Mouse (Mus musculus) olfactory bulb, adult 2 months (tissue): Measurements from ENCODE around the gene Rbm28.

Experiments used
- CTCF ChIP-seq: fragments of 200-500 bp; IDR thresholded peaks from 2 replicates; pipeline ENCODE4 v1.5.1; 2012; ENCODE audit warnings: low read depth, mild to moderate bottlenecking, low read length, moderate library complexity; ENCODE audit not compliant: insufficient read depth
- POLR2A ChIP-seq: fragments of 200-500 bp; IDR thresholded peaks from 2 replicates; pipeline ENCODE4 v1.6.1; 2012; ENCODE audit warnings: mild to moderate bottlenecking, low read depth, low read length, moderate library complexity; ENCODE audit not compliant: insufficient read depth

- TF ChIP-seq CTCF (peak; percentile 7; the same call in 1 of the 2 replicates), POLR2A (no peak)
These were observed 81.9 kb downstream of the Rbm28 start for GRCm38 (mm10) chr6:29082776-29083354.
